Mouse (Mus musculus): ENCODE results near the gene Syt17. TPM values are rescaled to one million over a fixed set of nuclear protein-coding genes. Genes with fewer than 3 reads are reported as not detected.

Gene Syt17
- total and polyA plus RNA-seq, 2 experiments from 2014 or later, result 18.2 to 22.5 TPM

- no peak overlapping the region for H3K4me3 ChIP-seq (ENCODE audit: low read depth, low read length)
These were observed 42.0 kb upstream of the Syt17 start for GRCm38 (mm10) chr7:118489706-118490665.

GRCm38 (mm10) chr7:118488060-118488664 is 40.1 kb upstream of the Syt17 start:
- 19% methylated on average over 8 of the region's 8 CpGs for WGBS
- no peak overlapping the region for H3K4me3 ChIP-seq (ENCODE audit: low read depth, low read length)
- DNase-seq (no peak), ATAC-seq (no peak)
- H3K27ac ChIP-seq (ENCODE audit: low read depth, low read length), result no peak overlapping the region
- no peak overlapping the region for H3K9ac ChIP-seq
- TF ChIP-seq CTCF (IDR thresholded peaks at IDR 0.05; ENCODE audit: low read depth), result no peak
- no peak overlapping the region for H3K4me2 ChIP-seq (ENCODE audit: low read depth)
- no peaks in the 10 kb centered on the region for H3K4me1 ChIP-seq (ENCODE audit: insufficient read depth)
- H3K36me3 ChIP-seq (ENCODE audit: insufficient read depth), result no peaks in the 10 kb centered on the region
- peaks cover 29% of the 10 kb centered on the region for H3K27me3 ChIP-seq (ENCODE audit: insufficient read depth, low read length)
- H3K9me3 ChIP-seq (ENCODE audit: low read length), result no peaks in the 10 kb centered on the region

More at GRCm38 (mm10) chr7:118489706-118490665, 42.0 kb upstream of the Syt17 start:
- no peaks in the 10 kb centered on the region for H3K9me3 ChIP-seq (ENCODE audit: low read length)
- 21% methylated on average over 57 of the region's 57 CpGs for WGBS
- H3K27me3 ChIP-seq (ENCODE audit: insufficient read depth, low read length), result peaks cover 29% of the 10 kb centered on the region
- DNase-seq (no peak), ATAC-seq (peak; percentile 5; the same call in 1 of the 2 replicates)
- no peak overlapping the region for H3K9ac ChIP-seq
- H3K27ac ChIP-seq (ENCODE audit: low read depth, low read length), result no peak overlapping the region
- H3K4me2 ChIP-seq (ENCODE audit: low read depth), result no peak overlapping the region; the same call in 1 of the 2 replicates
- no peaks in the 10 kb centered on the region for H3K4me1 ChIP-seq (ENCODE audit: insufficient read depth)
- no peak; the same call in 1 of the 2 replicates for TF ChIP-seq CTCF (IDR thresholded peaks at IDR 0.05; ENCODE audit: low read depth)
- no peaks in the 10 kb centered on the region for H3K36me3 ChIP-seq (ENCODE audit: insufficient read depth)

- no peak for TF ChIP-seq CTCF (IDR thresholded peaks at IDR 0.05; ENCODE audit: low read depth)
These were observed 38.9 kb upstream of the Syt17 start for GRCm38 (mm10) chr7:118486917-118487316.

GRCm38 (mm10) chr7:118483996-118484395 is 36.0 kb upstream of the Syt17 start:
- H3K9ac ChIP-seq, result no peak overlapping the region
- DNase-seq, result no peak
- no peak overlapping the region for H3K4me2 ChIP-seq (ENCODE audit: low read depth)
- 80% methylated on average over 1 of the region's 1 CpGs for WGBS
- TF ChIP-seq CTCF (IDR thresholded peaks at IDR 0.05; ENCODE audit: low read depth), result no peak
- no peaks in the 10 kb centered on the region for H3K36me3 ChIP-seq (ENCODE audit: insufficient read depth)
- H3K9me3 ChIP-seq (ENCODE audit: low read length), result no peaks in the 10 kb centered on the region
- no peak overlapping the region for H3K27ac ChIP-seq (ENCODE audit: low read depth, low read length)
- ATAC-seq, result no peak
- H3K27me3 ChIP-seq (ENCODE audit: insufficient read depth, low read length), result peaks cover 3% of the 10 kb centered on the region; the same call in 1 of the 2 replicates
- no peak overlapping the region for H3K4me3 ChIP-seq (ENCODE audit: low read depth, low read length)
- H3K4me1 ChIP-seq (ENCODE audit: insufficient read depth), result no peaks in the 10 kb centered on the region

More at GRCm38 (mm10) chr7:118486917-118487316, 38.9 kb upstream of the Syt17 start:
- H3K9me3 ChIP-seq (ENCODE audit: low read length), result no peaks in the 10 kb centered on the region
- H3K9ac ChIP-seq, result no peak overlapping the region
- WGBS, result 62% methylated on average over 5 of the region's 5 CpGs
- H3K27me3 ChIP-seq (ENCODE audit: insufficient read depth, low read length), result peaks cover 20% of the 10 kb centered on the region
- no peak overlapping the region for H3K4me2 ChIP-seq (ENCODE audit: low read depth)
- ATAC-seq, result no peak
- H3K4me3 ChIP-seq (ENCODE audit: low read depth, low read length), result no peak overlapping the region
- no peaks in the 10 kb centered on the region for H3K4me1 ChIP-seq (ENCODE audit: insufficient read depth)
- H3K27ac ChIP-seq (ENCODE audit: low read depth, low read length), result no peak overlapping the region
- DNase-seq, result no peak
- H3K36me3 ChIP-seq (ENCODE audit: insufficient read depth), result no peaks in the 10 kb centered on the region

GRCm38 (mm10) chr7:118482001-118482400 is 34.0 kb upstream of the Syt17 start:
- Histone ChIP-seq H3K9me3 (ENCODE audit: low read length) (no peaks in the 10 kb centered on the region), H3K9ac (no peak overlapping the region), H3K4me3 (ENCODE audit: low read depth, low read length) (no peak overlapping the region), H3K36me3 (ENCODE audit: insufficient read depth) (no peaks in the 10 kb centered on the region), H3K27me3 (ENCODE audit: insufficient read depth, low read length) (no peaks in the 10 kb centered on the region), H3K27ac (ENCODE audit: low read depth, low read length) (no peak overlapping the region), H3K4me1 (ENCODE audit: insufficient read depth) (no peaks in the 10 kb centered on the region), H3K4me2 (ENCODE audit: low read depth) (no peak overlapping the region)
- ATAC-seq (no peak), DNase-seq (no peak)
- no peak for TF ChIP-seq CTCF (IDR thresholded peaks at IDR 0.05; ENCODE audit: low read depth)
- 89% methylated on average over 2 of the region's 2 CpGs for WGBS

- no peak for TF ChIP-seq CTCF (IDR thresholded peaks at IDR 0.05; ENCODE audit: low read depth)
- Histone ChIP-seq H3K4me1 (ENCODE audit: insufficient read depth) (no peaks in the 10 kb centered on the region), H3K27me3 (ENCODE audit: insufficient read depth, low read length) (no peaks in the 10 kb centered on the region), H3K4me3 (ENCODE audit: low read depth, low read length) (no peak overlapping the region), H3K4me2 (ENCODE audit: low read depth) (no peak overlapping the region), H3K9me3 (ENCODE audit: low read length) (no peaks in the 10 kb centered on the region), H3K27ac (ENCODE audit: low read depth, low read length) (no peak overlapping the region), H3K9ac (no peak overlapping the region), H3K36me3 (ENCODE audit: insufficient read depth) (no peaks in the 10 kb centered on the region)
- 86% methylated on average over 10 of the region's 10 CpGs for WGBS
- no peak for ATAC-seq
- no peak for DNase-seq
These were observed 33.2 kb upstream of the Syt17 start for GRCm38 (mm10) chr7:118481047-118481810.
